Mouse (Mus musculus) CH12.LX (cell line): ENCODE results near the gene Smchd1. TPM values are rescaled to one million over a fixed set of nuclear protein-coding genes. Genes with fewer than 3 reads are reported as not detected.

Source experiments
- DNase-seq: peaks from one replicate; pipeline ENCODE4 v3.0.0-alpha.2; 2013; ENCODE audit errors: extremely low read depth
- H3K27ac ChIP-seq: 2 replicates; pipeline ENCODE4 v1.5.1; 2012; ENCODE audit warnings: low read depth, mild to moderate bottlenecking, control low read depth, moderate library complexity; ENCODE audit not compliant: insufficient read depth
- H3K27me3 ChIP-seq: replicated peaks from 2 replicates; pipeline ENCODE3; 2012; ENCODE audit warnings: inconsistent platforms
- H3K36me3 ChIP-seq, 2 experiments: replicated peaks in 1 of 2; 2 replicates each; pipeline versions ENCODE3 to v1.6.1; 2012; ENCODE audit warnings: inconsistent platforms in 1 of 2, low read length in 1 of 2, mild to moderate bottlenecking in 1 of 2, mixed read lengths in 1 of 2, moderate library complexity in 1 of 2; ENCODE audit not compliant: control insufficient read depth in 1 of 2, insufficient read depth in 1 of 2
- H3K4me1 ChIP-seq, 2 experiments: 2 replicates each; pipeline ENCODE4 v1.6.1; 2012; ENCODE audit warnings: inconsistent platforms in 1 of 2, moderate library complexity in 1 of 2; ENCODE audit not compliant: insufficient read depth in 2 of 2, control insufficient read depth in 1 of 2
- H3K4me2 ChIP-seq: 2 replicates; pipeline ENCODE4 v1.6.1; 2012; ENCODE audit warnings: low read depth, mild to moderate bottlenecking, control low read depth; ENCODE audit not compliant: poor library complexity, insufficient read depth, severe bottlenecking
- H3K4me3 ChIP-seq, 3 experiments: fragments of 150-350 bp in 1 of 3; sonication (generic) in 1 of 3; replicated peaks in 1 of 3; 2 replicates each; pipeline versions ENCODE3 to v1.5.1; 2011 to 2012; ENCODE audit warnings: low read depth in 2 of 3, low read length in 2 of 3, mild to moderate bottlenecking in 2 of 3, moderate library complexity in 2 of 3, control low read depth in 1 of 3, improper control_type of control experiment in 1 of 3, inconsistent platforms in 1 of 3, mixed read lengths in 1 of 3; ENCODE audit not compliant: poor library complexity in 1 of 3
- H3K79me2 ChIP-seq: replicated peaks from 2 replicates; pipeline ENCODE4 v1.6.1; 2012; ENCODE audit warnings: mild to moderate bottlenecking, moderate library complexity; ENCODE audit not compliant: control insufficient read depth, poor library complexity, insufficient read depth, severe bottlenecking; ENCODE audit errors: extremely low read depth
- H3K9ac ChIP-seq: 2 replicates; pipeline ENCODE4 v1.6.1; 2012; ENCODE audit warnings: low read depth, mild to moderate bottlenecking, control low read depth, moderate library complexity; ENCODE audit not compliant: insufficient read depth
- H3K9me3 ChIP-seq: replicated peaks from 2 replicates; pipeline ENCODE3; 2012; ENCODE audit warnings: low read length, inconsistent platforms, mixed read lengths
- CHD2 ChIP-seq: IDR thresholded peaks from 2 replicates; pipeline ENCODE4 v1.6.1; 2011; ENCODE audit warnings: low read length, improper control_type of control experiment
- E2F4 ChIP-seq: IDR thresholded peaks from 2 replicates; pipeline ENCODE4 v1.6.1; 2011; ENCODE audit warnings: low read depth, low read length, improper control_type of control experiment; ENCODE audit not compliant: insufficient replicate concordance
- ELF1 ChIP-seq: IDR thresholded peaks from 2 replicates; pipeline ENCODE4 v1.6.1; 2014; ENCODE audit warnings: low read depth, mild to moderate bottlenecking, inconsistent platforms, low read length, improper control_type of control experiment
- EP300 ChIP-seq: IDR thresholded peaks from 2 replicates; pipeline ENCODE4 v1.6.1; 2011; ENCODE audit warnings: low read length, improper control_type of control experiment
- HCFC1 ChIP-seq: IDR thresholded peaks from 2 replicates; pipeline ENCODE4 v1.6.1; 2012; ENCODE audit warnings: low read depth, mild to moderate bottlenecking, inconsistent platforms, low read length, improper control_type of control experiment
- JUN ChIP-seq: IDR thresholded peaks from 2 replicates; pipeline ENCODE4 v1.6.1; 2011; ENCODE audit warnings: low read depth, mild to moderate bottlenecking, low read length, improper control_type of control experiment, moderate library complexity; ENCODE audit not compliant: insufficient read depth
- KAT2A ChIP-seq: IDR thresholded peaks from 2 replicates; pipeline ENCODE4 v1.6.1; 2012; ENCODE audit warnings: low read length, improper control_type of control experiment, inconsistent platforms; ENCODE audit not compliant: insufficient replicate concordance
- MAFK ChIP-seq: IDR thresholded peaks from 2 replicates; pipeline ENCODE4 v1.6.1; 2011; ENCODE audit warnings: low read length, improper control_type of control experiment; ENCODE audit not compliant: insufficient replicate concordance
- MAZ ChIP-seq: IDR thresholded peaks from 2 replicates; pipeline ENCODE4 v1.6.1; 2012; ENCODE audit warnings: low read depth, mild to moderate bottlenecking, inconsistent platforms, low read length, improper control_type of control experiment, moderate library complexity
- MEF2A ChIP-seq: IDR thresholded peaks from 2 replicates; pipeline ENCODE4 v1.6.1; 2014; ENCODE audit warnings: low read depth, mild to moderate bottlenecking, inconsistent platforms, low read length, improper control_type of control experiment, borderline replicate concordance
- MYC ChIP-seq: IDR thresholded peaks from 2 replicates; pipeline ENCODE4 v1.6.1; 2011; ENCODE audit warnings: low read depth, mild to moderate bottlenecking, improper control_type of control experiment, low read length
- NELFE ChIP-seq: IDR thresholded peaks from 2 replicates; pipeline ENCODE4 v1.6.1; 2011; ENCODE audit warnings: low read depth, low read length, improper control_type of control experiment
- NRF1 ChIP-seq: IDR thresholded peaks from 2 replicates; pipeline ENCODE4 v1.6.1; 2014; ENCODE audit warnings: low read depth, mild to moderate bottlenecking, inconsistent platforms, low read length, improper control_type of control experiment, moderate library complexity
- PAX5 ChIP-seq: IDR thresholded peaks from 2 replicates; pipeline ENCODE4 v1.6.1; 2012; ENCODE audit warnings: low read length, inconsistent platforms, mixed read lengths
- RAD21 ChIP-seq: IDR thresholded peaks from 2 replicates; pipeline ENCODE4 v1.6.1; 2011; ENCODE audit warnings: low read depth, mild to moderate bottlenecking, low read length, improper control_type of control experiment, moderate library complexity
- RCOR1 ChIP-seq: conservative IDR thresholded peaks from 2 replicates; pipeline ENCODE4 v1.6.1; 2012; ENCODE audit warnings: low read depth, mild to moderate bottlenecking, inconsistent platforms, low read length, improper control_type of control experiment
- SIN3A ChIP-seq: IDR thresholded peaks from 2 replicates; pipeline ENCODE4 v1.6.1; 2012; ENCODE audit warnings: low read length, improper control_type of control experiment, inconsistent platforms
- SMC3 ChIP-seq: IDR thresholded peaks from 2 replicates; pipeline ENCODE4 v1.6.1; 2011; ENCODE audit warnings: low read depth, low read length, improper control_type of control experiment
- TCF12 ChIP-seq: IDR thresholded peaks from 2 replicates; pipeline ENCODE4 v1.6.1; 2014; ENCODE audit warnings: low read depth, mild to moderate bottlenecking, inconsistent platforms, low read length, improper control_type of control experiment
- UBTF ChIP-seq: IDR thresholded peaks from 2 replicates; pipeline ENCODE4 v1.6.1; 2012; ENCODE audit warnings: low read depth, mild to moderate bottlenecking, inconsistent platforms, low read length, improper control_type of control experiment, moderate library complexity
- USF1 ChIP-seq: IDR thresholded peaks from 2 replicates; pipeline ENCODE4 v1.6.1; 2014; ENCODE audit warnings: low read depth, mild to moderate bottlenecking, inconsistent platforms, low read length, improper control_type of control experiment
- USF2 ChIP-seq: conservative IDR thresholded peaks from 2 replicates; pipeline ENCODE4 v1.6.1; 2011; ENCODE audit warnings: low read depth, low read length, improper control_type of control experiment
- ZC3H11A ChIP-seq: IDR thresholded peaks from 2 replicates; pipeline ENCODE4 v1.6.1; 2012; ENCODE audit warnings: low read depth, mild to moderate bottlenecking, inconsistent platforms, low read length, improper control_type of control experiment
- ZMIZ1 ChIP-seq: IDR thresholded peaks from 2 replicates; pipeline ENCODE4 v1.6.1; 2012; ENCODE audit warnings: low read depth, mild to moderate bottlenecking, inconsistent platforms, low read length, improper control_type of control experiment
- dilution Hi-C: fragments of 300-500 bp; cut with MboI; formaldehyde crosslinking; loops from 2 replicates; pipeline ENCODE4 v1.14.3; 2020; ENCODE audit warnings: low sequenced_read_pairs; ENCODE audit not compliant: extremely low pct_unique_long_range_greater_than_20kb, extremely low pct_ligation_motif_present
- in situ Hi-C: fragments of 300-500 bp; cut with MboI; formaldehyde crosslinking; loops from 3 replicates; pipeline ENCODE4 v1.14.3; 2019; ENCODE audit warnings: low sequenced_read_pairs, low pct_ligation_motif_present, low pct_unique_long_range_greater_than_20kb, mixed read lengths
- polyA plus RNA-seq: library from polyadenylated mRNA; unstranded; fragments of >175 nt; gene quantifications from 2 replicates; pipeline ENCODE4 v1.2.1, GENCODE M21; 2012; ENCODE audit warnings: low read depth; ENCODE audit not compliant: insufficient read length
- total RNA-seq, 2 experiments: library from RNA; depleted of rRNA; stranded (reverse); fragments of 300-350 nt in 1 of 2; fragments of >200 nt in 1 of 2; gene quantifications; 2 replicates each; pipeline ENCODE4 v1.2.3; 2012 to 2014

Gene Smchd1
- total and polyA plus RNA-seq, 3 experiments, result 44.4 to 73.9 (median 59.4) TPM

- in situ Hi-C loops, result no loop called here
- peak; percentile 38 for DNase-seq
- Histone ChIP-seq H3K4me3 (peak overlapping the region; percentile 91 to 99 (median 94)), H3K79me2 (peaks cover 52% of the 10 kb centered on the region), H3K27me3 (peaks cover 2% of the 10 kb centered on the region), H3K36me3 (peaks cover 0 to 12% of the 10 kb centered on the region in 2 experiments), H3K27ac (no peak overlapping the region), H3K4me1 (peaks cover 9 to 31% of the 10 kb centered on the region in 2 experiments), H3K9ac (peak overlapping the region; percentile 92), H3K4me2 (peak overlapping the region; percentile 91), H3K9me3 (no peaks in the 10 kb centered on the region)
- TF ChIP-seq MYC (0 out of 2 replicates have a peak, but pooled peaks have one; percentile 36), CHD2 (no peak), RAD21 (no peak), JUN (no peak), PAX5 (no peak), EP300 (no peak), E2F4 (no peak)
- dilution Hi-C loops, result no loop called here
Observed at GRCm38 (mm10) chr17:71474128-71474527, 1.0 kb downstream of the Smchd1 start.

GRCm38 (mm10) chr17:71471261-71471660, 3.9 kb downstream of the Smchd1 start:
- in situ Hi-C loops, result no loop called here
- no peak overlapping the region for H3K4me3 ChIP-seq
- H3K4me2 ChIP-seq, result no peak overlapping the region
- dilution Hi-C loops, result no loop called here
- no peak for DNase-seq
- H3K27ac ChIP-seq, result no peak overlapping the region
- peaks cover 0 to 19% of the 10 kb centered on the region in 2 experiments for H3K36me3 ChIP-seq
- no peak overlapping the region for H3K9ac ChIP-seq
- H3K27me3 ChIP-seq, result no peaks in the 10 kb centered on the region
- TF ChIP-seq MAFK (peak; percentile 55; the same call in 1 of the 2 replicates), SIN3A (no peak)
- TF ChIP-seq, all 38 proteins: peak for 1
- peaks cover 7 to 35% of the 10 kb centered on the region in 2 experiments for H3K4me1 ChIP-seq
- no peaks in the 10 kb centered on the region for H3K9me3 ChIP-seq
- H3K79me2 ChIP-seq, result peaks cover 77% of the 10 kb centered on the region

GRCm38 (mm10) chr17:71460312-71460711, 14.8 kb downstream of the Smchd1 start:
- DNase-seq, result no peak
- H3K36me3 ChIP-seq, result peaks cover 35 to 79% of the 10 kb centered on the region in 2 experiments
- dilution Hi-C loops, result no loop called here

More at GRCm38 (mm10) chr17:71460312-71460711, 14.8 kb downstream of the Smchd1 start:
- H3K79me2 ChIP-seq, result peaks cover 20% of the 10 kb centered on the region
- H3K27me3 ChIP-seq, result no peaks in the 10 kb centered on the region
- no peak overlapping the region for H3K27ac ChIP-seq
- H3K4me1 ChIP-seq, result no peaks in the 10 kb centered on the region
- H3K9me3 ChIP-seq, result no peaks in the 10 kb centered on the region
- TF ChIP-seq ZC3H11A, result no peak
- TF ChIP-seq RCOR1, result no peak
- no peak for TF ChIP-seq PAX5
- no peak for TF ChIP-seq SMC3
- no peak for TF ChIP-seq MAZ
- no peak for TF ChIP-seq NELFE
- TF ChIP-seq ELF1, result no peak
- TF ChIP-seq SIN3A, result no peak
- no peak for TF ChIP-seq NRF1
- TF ChIP-seq USF2, result no peak
- no peak for TF ChIP-seq HCFC1
- TF ChIP-seq TCF12, result no peak
- no peak for TF ChIP-seq ZMIZ1
- TF ChIP-seq MAFK, result no peak
- TF ChIP-seq UBTF, result no peak
- TF ChIP-seq MYC, result no peak
- TF ChIP-seq KAT2A, result no peak
- no peak for TF ChIP-seq USF1
- TF ChIP-seq MEF2A, result no peak
- H3K9ac ChIP-seq, result no peak overlapping the region
- no peak overlapping the region for H3K4me2 ChIP-seq
- in situ Hi-C loops, result no loop called here
- H3K4me3 ChIP-seq, result no peak overlapping the region
